Mouse (Mus musculus) kidney, embryonic 14.5 days (tissue): ENCODE data around the gene Ahnak. TPM values are rescaled to one million over a fixed set of nuclear protein-coding genes. Genes with fewer than 3 reads are reported as not detected.

Source experiments
- ATAC-seq: fragments of 200-750 bp; cut with Nextera tagmentation; 2 replicates; pipeline ENCODE4 v1.8.0; 2017; ENCODE audit warnings: moderate number of reproducible peaks, mild to moderate bottlenecking, moderate TSS enrichment, moderate library complexity; ENCODE audit not compliant: low FRiP score, low TSS enrichment
- H3K27ac ChIP-seq: fragments of 300-500 bp; sonication (generic); 2 replicates; pipeline ENCODE4 v1.5.1; 2014; ENCODE audit warnings: low read depth, mild to moderate bottlenecking, low read length, moderate library complexity, mixed read lengths
- H3K27me3 ChIP-seq: fragments of 300-500 bp; sonication (generic); 2 replicates; pipeline ENCODE4 v1.6.1; 2014; ENCODE audit warnings: mild to moderate bottlenecking, low read length; ENCODE audit not compliant: control insufficient read depth, insufficient read depth
- H3K36me3 ChIP-seq: fragments of 300-500 bp; sonication (generic); 2 replicates; pipeline ENCODE4 v1.6.1; 2014; ENCODE audit warnings: low read length, mixed read lengths; ENCODE audit not compliant: control insufficient read depth, insufficient read depth
- H3K4me1 ChIP-seq: fragments of 300-500 bp; sonication (generic); 2 replicates; pipeline ENCODE4 v1.6.1; 2014; ENCODE audit warnings: low read length, mixed read lengths; ENCODE audit not compliant: control insufficient read depth, insufficient read depth
- H3K4me2 ChIP-seq: fragments of 300-500 bp; sonication (generic); replicated peaks from 2 replicates; pipeline ENCODE4 v1.6.1; 2014; ENCODE audit warnings: low read depth, mild to moderate bottlenecking, low read length
- H3K4me3 ChIP-seq: fragments of 300-500 bp; sonication (generic); 2 replicates; pipeline ENCODE4 v1.5.1; 2014; ENCODE audit warnings: mild to moderate bottlenecking, low read length
- H3K9ac ChIP-seq: fragments of 300-500 bp; sonication (generic); 2 replicates; pipeline ENCODE4 v1.6.1; 2014; ENCODE audit warnings: low read depth, mild to moderate bottlenecking, low read length, moderate library complexity
- H3K9me3 ChIP-seq: fragments of 300-500 bp; sonication (generic); 2 replicates; pipeline ENCODE4 v1.6.1; 2016; ENCODE audit warnings: low read length; ENCODE audit not compliant: control insufficient read depth
- WGBS: fragments of 180-500 bp; shearing (Covaris S2); extraction: QIAGEN DNeasy Blood & Tissue Kit; methylation state at CpG from one replicate; pipeline ENCODE4 v1.1.7; 2014; 5-methylcytosine and 5-hydroxymethylcytosine counted together
- polyA plus RNA-seq: library from polyadenylated mRNA; unstranded; fragments of >200 nt; fragmentation: Nextera tagmentation; extraction: Ambion mirVana; gene quantifications from 2 replicates; pipeline ENCODE4 v1.2.1, GENCODE M21; 2014

Gene Ahnak
- polyA plus RNA-seq, 1 experiment from 2014 or later: 10.0 TPM

GRCm38 (mm10) chr19:8981450-8982168, 7.5 kb upstream of the Ahnak start:
- H3K4me1 ChIP-seq: no peaks in the 10 kb centered on the region; the same call in 1 of the 2 replicates
- no peak overlapping the region for H3K4me3 ChIP-seq
- H3K4me2 ChIP-seq: no peak overlapping the region
- no peaks in the 10 kb centered on the region for H3K27me3 ChIP-seq
- no peak overlapping the region for H3K27ac ChIP-seq
- no peak overlapping the region for H3K9ac ChIP-seq
- H3K9me3 ChIP-seq: no peaks in the 10 kb centered on the region
- H3K36me3 ChIP-seq: peaks cover 40% of the 10 kb centered on the region
- 88% methylated on average over 2 of the region's 2 CpGs for WGBS
- ATAC-seq: no peak

GRCm38 (mm10) chr19:8982303-8983149, 6.6 kb upstream of the Ahnak start:
- no peak overlapping the region for H3K4me2 ChIP-seq
- no peaks in the 10 kb centered on the region; the same call in 1 of the 2 replicates for H3K4me1 ChIP-seq
- H3K36me3 ChIP-seq: peaks cover 31% of the 10 kb centered on the region
- H3K27me3 ChIP-seq: no peaks in the 10 kb centered on the region
- ATAC-seq: no peak
- no peaks in the 10 kb centered on the region for H3K9me3 ChIP-seq
- no peak overlapping the region for H3K4me3 ChIP-seq
- H3K9ac ChIP-seq: no peak overlapping the region
- 45% methylated on average over 5 of the region's 5 CpGs for WGBS
- no peak overlapping the region for H3K27ac ChIP-seq

- Histone ChIP-seq H3K4me1 (peaks cover 2% of the 10 kb centered on the region), H3K4me2 (no peak overlapping the region), H3K27ac (no peak overlapping the region), H3K27me3 (no peaks in the 10 kb centered on the region), H3K9me3 (no peaks in the 10 kb centered on the region), H3K36me3 (peaks cover 24% of the 10 kb centered on the region), H3K4me3 (no peak overlapping the region), H3K9ac (no peak overlapping the region)
- no peak for ATAC-seq
- 33% methylated on average over 4 of the region's 4 CpGs for WGBS
Observed at GRCm38 (mm10) chr19:8983150-8983650, 5.9 kb upstream of the Ahnak start.

- ATAC-seq: no peak
- Histone ChIP-seq H3K4me1 (peaks cover 7% of the 10 kb centered on the region), H3K27ac (no peak overlapping the region)
Observed at GRCm38 (mm10) chr19:8984255-8984868, 4.7 kb upstream of the Ahnak start.

GRCm38 (mm10) chr19:8985891-8986290, 3.2 kb upstream of the Ahnak start:
- 64% methylated on average over 5 of the region's 5 CpGs for WGBS
- Histone ChIP-seq H3K27me3 (no peaks in the 10 kb centered on the region), H3K9me3 (no peaks in the 10 kb centered on the region), H3K4me1 (peaks cover 9% of the 10 kb centered on the region), H3K4me3 (no peak overlapping the region), H3K4me2 (no peak overlapping the region), H3K36me3 (no peaks in the 10 kb centered on the region; the same call in 1 of the 2 replicates), H3K27ac (no peak overlapping the region), H3K9ac (no peak overlapping the region)
- no peak for ATAC-seq

More at GRCm38 (mm10) chr19:8984255-8984868, 4.7 kb upstream of the Ahnak start:
- Histone ChIP-seq H3K27me3 (no peaks in the 10 kb centered on the region), H3K4me3 (no peak overlapping the region), H3K36me3 (peaks cover 13% of the 10 kb centered on the region), H3K9me3 (no peaks in the 10 kb centered on the region), H3K9ac (no peak overlapping the region), H3K4me2 (no peak overlapping the region)
- WGBS: 28% methylated on average over 7 of the region's 7 CpGs

GRCm38 (mm10) chr19:8987816-8988215, 1.3 kb upstream of the Ahnak start:
- Histone ChIP-seq H3K4me1 (peaks cover 25% of the 10 kb centered on the region), H3K27ac (no peak overlapping the region)

GRCm38 (mm10) chr19:8988346-8989065, 578 bp upstream of the Ahnak start:
- H3K27ac ChIP-seq: peak overlapping the region; percentile 79; the same call in 1 of the 2 replicates
- H3K27me3 ChIP-seq: no peaks in the 10 kb centered on the region
- WGBS: 10% methylated on average over 15 of the region's 15 CpGs
- peak overlapping the region; percentile 75 for H3K4me3 ChIP-seq
- H3K4me2 ChIP-seq: peak overlapping the region; percentile 93
- ATAC-seq: no peak
- peak overlapping the region; percentile 79; the same call in 1 of the 2 replicates for H3K9ac ChIP-seq
- H3K9me3 ChIP-seq: no peaks in the 10 kb centered on the region
- no peaks in the 10 kb centered on the region for H3K36me3 ChIP-seq
- H3K4me1 ChIP-seq: peaks cover 28% of the 10 kb centered on the region

More at GRCm38 (mm10) chr19:8987816-8988215, 1.3 kb upstream of the Ahnak start:
- no peak overlapping the region for H3K9ac ChIP-seq
- H3K4me3 ChIP-seq: no peak overlapping the region
- no peaks in the 10 kb centered on the region for H3K9me3 ChIP-seq
- no peaks in the 10 kb centered on the region for H3K27me3 ChIP-seq
- no peak for ATAC-seq
- no peak overlapping the region for H3K4me2 ChIP-seq
- H3K36me3 ChIP-seq: no peaks in the 10 kb centered on the region
- 53% methylated on average over 2 of the region's 2 CpGs for WGBS
